Comparison of ENCODE assay signal across 28 mouse cellular contexts in the genomic region with DNA sequence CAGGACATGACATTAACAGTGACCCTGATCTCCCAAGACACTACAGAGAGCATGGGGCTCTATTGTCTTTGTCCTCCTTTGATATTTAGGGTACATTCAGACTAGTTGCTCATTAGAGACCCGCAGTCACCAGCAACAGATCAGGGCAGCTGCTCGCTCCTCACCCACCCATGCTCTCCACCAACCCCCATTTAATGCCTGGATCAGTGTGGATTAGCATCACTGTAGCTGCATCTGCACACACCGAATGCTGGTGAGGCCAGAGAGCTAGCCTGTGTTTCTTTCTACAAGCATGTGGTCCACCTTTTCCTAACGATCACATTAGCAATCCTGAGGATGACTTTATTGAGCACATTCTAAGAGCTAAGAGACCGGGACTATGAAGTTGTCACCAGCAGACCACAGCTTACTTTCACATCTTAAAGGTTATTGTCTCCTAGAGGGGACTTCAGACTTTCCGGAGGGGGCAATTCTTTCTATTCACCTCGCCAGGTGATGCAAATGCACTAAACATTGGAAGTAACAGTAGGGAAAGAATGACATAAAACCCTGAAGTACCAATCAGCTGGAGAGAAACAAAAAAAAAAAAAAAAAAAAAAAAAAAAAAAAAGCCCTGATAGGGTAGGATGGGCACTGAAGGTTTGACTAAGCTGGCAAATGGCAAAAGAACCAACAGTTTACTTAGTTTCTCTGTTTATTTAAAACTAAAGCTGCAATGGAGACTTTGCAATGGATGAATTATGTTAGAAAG. TPM values are rescaled to one million over a fixed set of nuclear protein-coding genes. Genes with fewer than 3 reads are reported as not detected.
DNase-seq lines count a peak whose midpoint lies in the region; ATAC-seq and TF ChIP-seq lines count a peak whose summit lies in the region.
"Had no signal": no experiment of that assay in that cellular context is flagged by ENCODE, and none has a peak within 500 bp of the region (broad histone marks: within the 10 kb centered on the region; RNA-seq: fewer than 3 reads in every experiment).

No protein-coding gene starts in this region.

- WGBS in forebrain, embryonic 12.5 days: 18% methylated on average over 7 of the region's 7 CpGs
- WGBS in forebrain, postnatal 0 days: 28% methylated on average over 7 of the region's 7 CpGs
- 28% methylated on average over 7 of the region's 7 CpGs for WGBS in midbrain, embryonic 12.5 days
- 19% methylated on average over 7 of the region's 7 CpGs for WGBS in midbrain, embryonic 14.5 days
- 88% methylated on average over 7 of the region's 7 CpGs for WGBS in lung, adult 2 months

- H3K27ac ChIP-seq in forebrain, embryonic 12.5 days: no peak overlapping the region
- no peak overlapping the region for H3K27ac ChIP-seq in forebrain, postnatal 0 days (ENCODE audit: low read depth, low read length)
- peak overlapping the region; percentile 39; the same call in 1 of the 2 replicates for H3K27ac ChIP-seq in midbrain, embryonic 12.5 days (replicated peaks)
- H3K27ac ChIP-seq in midbrain, embryonic 14.5 days (replicated peaks; ENCODE audit: low read depth, low read length): no peak overlapping the region
- H3K27ac ChIP-seq: embryonic facial prominence, embryonic 12.5 days; heart, adult 2 months; hindbrain, embryonic 14.5 days; liver, embryonic 12.5 days; neural tube, embryonic 15.5 days; stomach, embryonic 15.5 days had no signal

- 0 out of 2 replicates have a peak, but pooled peaks have one; percentile 46 for ATAC-seq in forebrain, embryonic 12.5 days (ENCODE audit: low FRiP score)
- no peak for ATAC-seq in forebrain, postnatal 0 days
- peak; percentile 69; the same call in 1 of the 2 replicates for ATAC-seq in midbrain, embryonic 12.5 days (ENCODE audit: low FRiP score, low read depth)
- no peak for ATAC-seq in midbrain, embryonic 14.5 days (ENCODE audit: low FRiP score, low TSS enrichment)
- ATAC-seq: intestine, postnatal 0 days; liver, embryonic 12.5 days; liver, postnatal 0 days; lung, postnatal 0 days had no signal

- no peak for TF ChIP-seq POLR2A in lung, adult 2 months (IDR thresholded peaks at IDR 0.05; ENCODE audit: borderline replicate concordance, extremely low read depth, low read depth, low read length)

- no peaks in the 10 kb centered on the region for H3K9me3 ChIP-seq in forebrain, embryonic 12.5 days
- no peaks in the 10 kb centered on the region for H3K9me3 ChIP-seq in forebrain, postnatal 0 days (ENCODE audit: low read length)
- H3K9me3 ChIP-seq in midbrain, embryonic 12.5 days: no peaks in the 10 kb centered on the region
- no peaks in the 10 kb centered on the region for H3K9me3 ChIP-seq in midbrain, embryonic 14.5 days (ENCODE audit: control insufficient read depth, low read length)
- H3K9me3 ChIP-seq: embryonic facial prominence, embryonic 12.5 days; heart, embryonic 12.5 days; liver, embryonic 12.5 days; neural tube, embryonic 15.5 days; stomach, embryonic 15.5 days had no signal

- no peak overlapping the region for H3K9ac ChIP-seq in forebrain, embryonic 12.5 days
- no peak overlapping the region for H3K9ac ChIP-seq in forebrain, postnatal 0 days
- H3K9ac ChIP-seq in midbrain, embryonic 12.5 days (replicated peaks): no peak overlapping the region
- H3K9ac ChIP-seq in midbrain, embryonic 14.5 days (replicated peaks; ENCODE audit: low read length): no peak overlapping the region
- H3K9ac ChIP-seq: embryonic facial prominence, embryonic 12.5 days; heart, embryonic 12.5 days; hindbrain, embryonic 14.5 days; liver, embryonic 12.5 days; liver, postnatal 0 days; neural tube, embryonic 15.5 days; stomach, embryonic 15.5 days had no signal

- no peaks in the 10 kb centered on the region; the same call in 1 of the 2 replicates for H3K36me3 ChIP-seq in forebrain, embryonic 12.5 days (replicated peaks)
- H3K36me3 ChIP-seq in forebrain, postnatal 0 days (ENCODE audit: insufficient read depth): no peaks in the 10 kb centered on the region
- no peaks in the 10 kb centered on the region for H3K36me3 ChIP-seq in midbrain, embryonic 12.5 days
- no peaks in the 10 kb centered on the region for H3K36me3 ChIP-seq in midbrain, embryonic 14.5 days (ENCODE audit: control insufficient read depth, insufficient read depth, low read length)
- H3K36me3 ChIP-seq: G1E; heart, embryonic 12.5 days; liver, embryonic 12.5 days; neural tube, embryonic 15.5 days; stomach, embryonic 15.5 days had no signal

- no peak overlapping the region for H3K4me2 ChIP-seq in forebrain, embryonic 12.5 days
- H3K4me2 ChIP-seq in forebrain, postnatal 0 days (ENCODE audit: low read depth): no peak overlapping the region
- no peak overlapping the region for H3K4me2 ChIP-seq in midbrain, embryonic 12.5 days (replicated peaks)
- no peak overlapping the region for H3K4me2 ChIP-seq in midbrain, embryonic 14.5 days (ENCODE audit: low read length)
- H3K4me2 ChIP-seq: embryonic facial prominence, embryonic 12.5 days; heart, embryonic 12.5 days; hindbrain, embryonic 14.5 days; liver, embryonic 12.5 days; neural tube, embryonic 15.5 days; stomach, embryonic 15.5 days had no signal

- H3K4me1 ChIP-seq in forebrain, embryonic 12.5 days: peaks cover 28% of the 10 kb centered on the region
- H3K4me1 ChIP-seq in forebrain, postnatal 0 days (ENCODE audit: insufficient read depth): 0 out of 2 replicates have a peak, but pooled peaks cover 3% of the 10 kb centered on the region
- peaks cover 24% of the 10 kb centered on the region for H3K4me1 ChIP-seq in midbrain, embryonic 12.5 days
- H3K4me1 ChIP-seq in midbrain, embryonic 14.5 days (ENCODE audit: control insufficient read depth, insufficient read depth, low read length): peaks cover 15% of the 10 kb centered on the region; the same call in 1 of the 2 replicates
- H3K4me1 ChIP-seq in lung, adult 2 months (ENCODE audit: control insufficient read depth, insufficient read depth, low read length): peaks cover 10% of the 10 kb centered on the region
- H3K4me1 ChIP-seq: megakaryocyte, embryonic 14.5 days; stomach, embryonic 15.5 days had no signal

- DNase-seq in forebrain, postnatal 0 days: no peak
- no peak for DNase-seq in midbrain, embryonic 14.5 days
- peak; percentile 64 for DNase-seq in R1 (ENCODE audit: low read depth, low spot score)
- peak; percentile 27 for DNase-seq in retina, postnatal 7 days (ENCODE audit: low read depth, low spot score)
- DNase-seq in lung, adult 2 months: no peak
- no peak for DNase-seq in layer of hippocampus, postnatal 10 days (ENCODE audit: low spot score in 2 of 2)
- DNase-seq: adrenal gland, postnatal 14 days; cerebellum, adult 11-12 months; cerebellum, adult 9-11 months; embryo, embryonic 11 days; gastrocnemius, postnatal 36 days; heart, adult 2 months; kidney, adult 9 months; left cerebral cortex, postnatal 4 days; liver, postnatal 0 days; lung, postnatal 4 days had no signal

- TF ChIP-seq CTCF in forebrain, postnatal 0 days (IDR thresholded peaks at IDR 0.05; ENCODE audit: low read depth): no peak
- no peak for TF ChIP-seq CTCF in lung, adult 2 months (IDR thresholded peaks at IDR 0.05; ENCODE audit: insufficient read depth, low read length)

- H3K27me3 ChIP-seq in forebrain, embryonic 12.5 days: no peaks in the 10 kb centered on the region
- no peaks in the 10 kb centered on the region for H3K27me3 ChIP-seq in forebrain, postnatal 0 days (ENCODE audit: insufficient read depth, low read length)
- H3K27me3 ChIP-seq in midbrain, embryonic 12.5 days: no peaks in the 10 kb centered on the region; the same call in 1 of the 2 replicates
- H3K27me3 ChIP-seq in midbrain, embryonic 14.5 days (ENCODE audit: control insufficient read depth, insufficient read depth, low read length): no peaks in the 10 kb centered on the region
- H3K27me3 ChIP-seq: embryonic facial prominence, embryonic 12.5 days; heart, embryonic 12.5 days; liver, embryonic 12.5 days; megakaryocyte, embryonic 14.5 days; neural tube, embryonic 15.5 days; stomach, embryonic 15.5 days had no signal

- no peak overlapping the region for H3K4me3 ChIP-seq in forebrain, embryonic 12.5 days (replicated peaks)
- H3K4me3 ChIP-seq in forebrain, postnatal 0 days (ENCODE audit: low read depth, low read length): no peak overlapping the region
- no peak overlapping the region for H3K4me3 ChIP-seq in midbrain, embryonic 12.5 days
- no peak overlapping the region for H3K4me3 ChIP-seq in midbrain, embryonic 14.5 days (replicated peaks; ENCODE audit: low read depth, low read length)
- H3K4me3 ChIP-seq in lung, adult 2 months (replicated peaks; ENCODE audit: extremely low read depth, low read depth, low read length): no peak overlapping the region
- H3K4me3 ChIP-seq: embryonic facial prominence, embryonic 12.5 days; heart, adult 2 months; heart, embryonic 12.5 days; liver, embryonic 12.5 days; megakaryocyte, embryonic 14.5 days; neural tube, embryonic 15.5 days; stomach, embryonic 15.5 days had no signal

RNA-seq across cellular contexts. Expression of a gene that starts 58.0 kb away (rescaled TPM):
- polyA plus RNA-seq in forebrain, embryonic 12.5 days (2016; fragmentation: Nextera tagmentation; extraction: Ambion mirVana): 56.2 and 58.4 TPM in 2 replicates
- total RNA-seq in forebrain, postnatal 0 days (2014; rRNA removed): 111 and 118 TPM in 2 replicates
- polyA plus RNA-seq in forebrain, postnatal 0 days (2015; fragmentation: Nextera tagmentation; extraction: Ambion mirVana): 45.9 and 58.7 TPM in 2 replicates
- polyA plus RNA-seq in midbrain, embryonic 12.5 days (2016; fragmentation: Nextera tagmentation; extraction: Ambion mirVana): 32.9 and 39.4 TPM in 2 replicates
- 40.6 and 46.5 TPM in 2 replicates for polyA plus RNA-seq in midbrain, embryonic 14.5 days (2014; fragmentation: Nextera tagmentation; extraction: Ambion mirVana)
- polyA plus RNA-seq in lung, adult 2 months (2012; rRNA removed): 8.3 and 20.6 TPM in 2 replicates
- total RNA-seq in layer of hippocampus, postnatal 10 days (2021): 100 to 1,000 TPM; 303 to 317 TPM
- polyA plus RNA-seq: G1E had no signal

Comparison
In these comparisons a context has a peak if more than half of its experiments do, and no peak if none do; other contexts are left out.
1. ATAC-seq: peak in forebrain, embryonic 12.5 days (single experiment) and midbrain, embryonic 12.5 days (single experiment); none in forebrain, postnatal 0 days (single experiment) and midbrain, embryonic 14.5 days (single experiment).
2. DNase-seq: peak in R1 (single experiment) and retina, postnatal 7 days (single experiment); none in forebrain, postnatal 0 days (single experiment), midbrain, embryonic 14.5 days (single experiment), lung, adult 2 months (single experiment) and layer of hippocampus, postnatal 10 days (0 of 2).